Mouse (Mus musculus) forebrain, embryonic 14.5 days (tissue): Measurements from ENCODE around the gene Gm21992. TPM values are rescaled to one million over a fixed set of nuclear protein-coding genes. Genes with fewer than 3 reads are reported as not detected.
A peak's percentile ranks its signal among the peaks of the same experiment; 100 is the strongest.

Experiments used
- ATAC-seq: fragments of 200-750 bp; cut with Nextera tagmentation; 2 replicates; pipeline ENCODE4 v1.8.0; 2017; ENCODE audit warnings: mild to moderate bottlenecking, moderate library complexity
- DNase-seq: peaks from one replicate; pipeline ENCODE4 v3.0.0-alpha.2; 2015; ENCODE audit warnings: low spot score
- H3K27ac ChIP-seq: fragments of 300-500 bp; sonication (generic); 2 replicates; pipeline ENCODE4 v1.5.1; 2014; ENCODE audit warnings: low read depth, mild to moderate bottlenecking, control low read depth, low read length, moderate library complexity
- H3K27me3 ChIP-seq: fragments of 300-500 bp; sonication (generic); replicated peaks from 2 replicates; pipeline ENCODE4 v1.6.1; 2014; ENCODE audit warnings: low read length, control low read depth, mixed read lengths; ENCODE audit not compliant: control insufficient read depth, insufficient read depth
- H3K36me3 ChIP-seq: fragments of 300-500 bp; sonication (generic); 2 replicates; pipeline ENCODE4 v1.6.1; 2014; ENCODE audit warnings: low read length, control low read depth; ENCODE audit not compliant: control insufficient read depth, insufficient read depth
- H3K4me1 ChIP-seq: fragments of 300-500 bp; sonication (generic); 2 replicates; pipeline ENCODE4 v1.6.1; 2014; ENCODE audit warnings: antibody characterized with exemption, low read length, control low read depth; ENCODE audit not compliant: control insufficient read depth, insufficient read depth
- H3K4me2 ChIP-seq: fragments of 300-500 bp; sonication (generic); 2 replicates; pipeline ENCODE4 v1.6.1; 2014; ENCODE audit warnings: mild to moderate bottlenecking, control low read depth, low read length
- H3K4me3 ChIP-seq: fragments of 300-500 bp; sonication (generic); 2 replicates; pipeline ENCODE4 v1.5.1; 2014; ENCODE audit warnings: low read depth, low read length, control low read depth
- H3K9ac ChIP-seq: fragments of 300-500 bp; sonication (generic); 2 replicates; pipeline ENCODE4 v1.6.1; 2014; ENCODE audit warnings: mild to moderate bottlenecking, low read length, control low read depth, moderate library complexity
- H3K9me3 ChIP-seq: fragments of 300-500 bp; sonication (generic); replicated peaks from 2 replicates; pipeline ENCODE4 v1.6.1; 2016; ENCODE audit warnings: low read length, control low read depth, mixed read lengths; ENCODE audit not compliant: control insufficient read depth
- WGBS: fragments of 180-500 bp; shearing (Covaris S2); extraction: QIAGEN DNeasy Blood & Tissue Kit; methylation state at CpG from one replicate; pipeline ENCODE4 v1.1.7; 2014; 5-methylcytosine and 5-hydroxymethylcytosine counted together
- polyA plus RNA-seq: library from polyadenylated mRNA; unstranded; fragments of >200 nt; fragmentation: Nextera tagmentation; extraction: Ambion mirVana; gene quantifications from 2 replicates; pipeline ENCODE4 v1.2.1, GENCODE M21; 2014

Gene Gm21992
- polyA plus RNA-seq, 1 experiment from 2014 or later: 9.4 TPM

DNA sequence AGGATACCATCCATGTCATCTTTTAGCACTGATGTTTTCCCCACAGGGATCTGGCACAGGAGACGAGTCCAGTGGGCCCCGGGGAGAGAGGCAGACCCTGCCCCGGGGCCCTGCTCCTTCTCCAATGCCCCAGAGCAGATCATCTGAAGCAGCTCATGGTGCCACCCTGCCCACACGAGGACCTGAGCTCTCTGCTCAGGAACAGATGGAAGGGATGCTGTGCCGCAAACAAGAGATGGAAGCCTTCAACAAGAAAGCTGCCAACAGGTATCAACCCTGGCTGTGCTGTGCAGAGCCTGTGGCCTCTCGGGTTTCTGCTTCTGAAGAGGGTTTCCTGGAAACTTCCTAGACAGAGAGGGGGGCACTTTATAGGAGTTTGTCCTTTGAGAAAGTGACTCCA, 61.4 kb downstream of the Gm21992 start:
- no peak for ATAC-seq
- no peak for DNase-seq
- WGBS: 86% methylated on average over 6 of the region's 6 CpGs

DNA sequence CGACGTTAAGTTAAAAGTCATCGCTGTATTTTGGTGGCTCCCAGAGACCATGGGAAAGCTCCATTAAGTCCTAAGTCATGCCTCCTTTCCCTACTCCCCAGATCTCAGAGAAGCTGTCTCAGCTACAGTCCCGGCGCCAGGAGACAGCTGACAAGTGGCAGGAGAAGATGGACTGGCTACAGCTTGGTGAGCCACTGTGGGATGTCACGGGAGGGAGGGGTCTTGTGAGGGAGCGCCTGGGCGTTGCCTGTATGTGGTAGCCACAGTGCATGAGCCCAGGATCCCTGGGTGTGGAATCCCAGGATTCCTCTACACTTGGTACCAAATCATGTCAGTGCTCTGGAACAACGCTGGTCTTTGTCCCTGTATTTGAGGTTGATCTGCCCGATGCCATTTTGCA, 62.9 kb downstream of the Gm21992 start:
- H3K27me3 ChIP-seq: no peaks in the 10 kb centered on the region
- H3K36me3 ChIP-seq: peaks cover 93% of the 10 kb centered on the region
- no peak overlapping the region for H3K4me3 ChIP-seq
- ATAC-seq: no peak
- no peak for DNase-seq
- no peak overlapping the region for H3K27ac ChIP-seq
- H3K4me2 ChIP-seq: no peak overlapping the region
- no peaks in the 10 kb centered on the region for H3K4me1 ChIP-seq
- H3K9ac ChIP-seq: no peak overlapping the region
- no peaks in the 10 kb centered on the region for H3K9me3 ChIP-seq
- WGBS: 89% methylated on average over 10 of the region's 10 CpGs

More for the DNA sequence above, 61.4 kb downstream of the Gm21992 start:
- no peak overlapping the region for H3K27ac ChIP-seq
- H3K9ac ChIP-seq: no peak overlapping the region
- no peaks in the 10 kb centered on the region for H3K9me3 ChIP-seq
- no peak overlapping the region for H3K4me3 ChIP-seq
- no peaks in the 10 kb centered on the region for H3K4me1 ChIP-seq
- no peaks in the 10 kb centered on the region for H3K27me3 ChIP-seq
- H3K4me2 ChIP-seq: no peak overlapping the region
- peaks cover 80% of the 10 kb centered on the region for H3K36me3 ChIP-seq

DNA sequence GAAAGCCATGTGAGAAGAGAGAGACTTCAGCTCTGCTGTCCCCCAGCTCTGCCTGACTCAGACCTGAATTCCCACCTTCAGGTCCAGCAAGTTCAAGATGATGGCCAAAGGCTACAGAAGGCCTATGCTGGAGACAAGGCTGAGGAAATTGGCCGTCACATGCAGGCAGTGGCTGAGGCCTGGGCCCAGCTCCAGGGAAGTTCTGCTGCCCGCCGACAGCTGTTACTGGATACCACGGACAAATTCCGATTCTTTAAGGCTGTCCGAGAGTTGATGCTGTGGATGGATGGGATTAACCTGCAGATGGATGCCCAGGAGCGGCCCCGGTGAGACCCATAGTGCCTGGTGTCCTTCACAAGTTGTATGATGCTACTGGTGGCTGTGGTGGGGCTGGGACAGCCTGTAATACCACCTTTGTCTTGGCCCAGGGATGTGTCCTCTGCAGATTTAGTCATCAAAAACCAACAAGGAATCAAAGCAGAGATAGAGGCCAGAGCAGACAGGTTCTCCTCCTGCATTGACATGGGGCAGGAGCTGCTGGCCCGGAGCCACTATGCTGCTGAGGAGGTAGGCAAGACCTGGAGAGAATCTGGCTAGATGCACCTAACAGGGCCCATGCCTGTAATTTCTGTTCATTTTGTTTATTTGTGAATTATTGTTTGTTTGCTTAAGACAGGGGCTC, 63.6 kb downstream of the Gm21992 start:
- ATAC-seq (no peak), DNase-seq (no peak)
- H3K27ac ChIP-seq: no peak overlapping the region
- no peaks in the 10 kb centered on the region for H3K4me1 ChIP-seq
- H3K9ac ChIP-seq: no peak overlapping the region
- H3K4me2 ChIP-seq: no peak overlapping the region
- H3K9me3 ChIP-seq: no peaks in the 10 kb centered on the region
- WGBS: 89% methylated on average over 9 of the region's 9 CpGs
- H3K4me3 ChIP-seq: no peak overlapping the region
- peaks cover 90% of the 10 kb centered on the region for H3K36me3 ChIP-seq
- no peaks in the 10 kb centered on the region for H3K27me3 ChIP-seq

DNA sequence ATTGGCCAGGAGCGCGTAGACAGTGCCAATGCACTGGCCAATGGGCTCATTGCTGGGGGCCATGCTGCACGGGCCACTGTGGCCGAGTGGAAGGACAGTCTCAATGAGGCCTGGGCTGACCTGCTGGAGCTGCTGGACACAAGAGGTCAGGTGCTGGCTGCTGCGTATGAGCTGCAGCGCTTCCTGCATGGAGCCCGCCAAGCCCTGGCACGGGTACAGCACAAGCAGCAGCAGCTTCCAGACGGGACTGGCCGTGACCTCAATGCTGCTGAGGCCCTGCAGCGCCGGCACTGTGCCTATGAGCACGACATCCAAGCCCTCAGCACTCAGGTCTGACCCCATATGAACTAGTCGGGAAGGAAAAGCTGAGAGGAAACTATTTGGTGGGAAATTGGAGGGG, 64.8 kb downstream of the Gm21992 start:
- no peak overlapping the region for H3K4me2 ChIP-seq
- DNase-seq (no peak), ATAC-seq (no peak)
- H3K4me3 ChIP-seq: no peak overlapping the region
- H3K9me3 ChIP-seq: no peaks in the 10 kb centered on the region
- no peaks in the 10 kb centered on the region for H3K27me3 ChIP-seq
- no peak overlapping the region for H3K27ac ChIP-seq
- WGBS: 89% methylated on average over 14 of the region's 14 CpGs
- no peak overlapping the region for H3K9ac ChIP-seq
- no peaks in the 10 kb centered on the region for H3K4me1 ChIP-seq
- peaks cover 93% of the 10 kb centered on the region for H3K36me3 ChIP-seq

DNA sequence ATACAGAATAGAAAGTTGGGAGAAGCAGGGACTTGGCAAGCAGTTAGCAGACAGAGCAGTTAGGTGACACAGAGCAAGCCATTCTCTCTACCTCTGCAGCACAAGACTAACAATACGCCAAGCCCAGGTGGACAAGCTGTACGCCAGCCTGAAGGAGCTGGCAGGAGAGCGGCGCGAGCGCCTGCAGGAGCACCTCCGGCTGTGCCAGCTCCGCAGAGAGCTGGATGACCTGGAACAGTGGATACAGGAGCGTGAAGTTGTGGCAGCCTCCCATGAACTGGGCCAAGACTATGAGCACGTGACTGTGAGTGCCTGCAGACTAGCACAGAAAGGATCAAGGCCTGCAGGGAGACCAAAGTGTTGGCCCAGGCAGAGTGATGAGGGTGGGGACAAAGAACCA, 65.7 kb downstream of the Gm21992 start:
- no peak for ATAC-seq
- 91% methylated on average over 10 of the region's 10 CpGs for WGBS

DNA sequence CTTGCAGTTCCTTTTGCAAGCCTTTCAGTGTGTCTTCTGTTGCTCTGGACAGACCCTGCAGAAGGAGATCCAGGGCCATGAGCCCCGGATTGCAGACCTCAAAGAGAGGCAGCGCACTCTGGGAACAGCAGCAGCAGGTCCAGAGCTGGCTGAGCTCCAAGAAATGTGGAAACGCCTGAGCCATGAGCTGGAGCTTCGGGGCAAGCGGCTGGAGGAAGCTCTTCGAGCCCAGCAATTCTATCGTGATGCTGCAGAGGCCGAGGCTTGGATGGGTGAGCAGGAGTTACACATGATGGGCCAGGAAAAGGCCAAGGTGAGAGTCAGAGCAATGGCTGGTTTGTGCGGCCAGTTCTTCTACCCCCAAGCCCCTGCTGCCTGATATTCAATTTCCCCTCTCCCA, 66.4 kb downstream of the Gm21992 start:
- Histone ChIP-seq H3K36me3 (peaks cover 93% of the 10 kb centered on the region), H3K4me3 (no peak overlapping the region), H3K27ac (no peak overlapping the region), H3K4me2 (no peak overlapping the region), H3K9ac (no peak overlapping the region), H3K9me3 (no peaks in the 10 kb centered on the region), H3K4me1 (no peaks in the 10 kb centered on the region), H3K27me3 (no peaks in the 10 kb centered on the region)
- ATAC-seq: no peak
- peak; percentile 44 for DNase-seq
- 60% methylated on average over 9 of the region's 9 CpGs for WGBS

More for the DNA sequence above, 65.7 kb downstream of the Gm21992 start:
- Histone ChIP-seq H3K9me3 (no peaks in the 10 kb centered on the region), H3K27me3 (no peaks in the 10 kb centered on the region), H3K27ac (no peak overlapping the region), H3K4me2 (no peak overlapping the region), H3K36me3 (peaks cover 93% of the 10 kb centered on the region), H3K4me1 (no peaks in the 10 kb centered on the region), H3K9ac (no peak overlapping the region), H3K4me3 (no peak overlapping the region)
- DNase-seq: no peak

DNA sequence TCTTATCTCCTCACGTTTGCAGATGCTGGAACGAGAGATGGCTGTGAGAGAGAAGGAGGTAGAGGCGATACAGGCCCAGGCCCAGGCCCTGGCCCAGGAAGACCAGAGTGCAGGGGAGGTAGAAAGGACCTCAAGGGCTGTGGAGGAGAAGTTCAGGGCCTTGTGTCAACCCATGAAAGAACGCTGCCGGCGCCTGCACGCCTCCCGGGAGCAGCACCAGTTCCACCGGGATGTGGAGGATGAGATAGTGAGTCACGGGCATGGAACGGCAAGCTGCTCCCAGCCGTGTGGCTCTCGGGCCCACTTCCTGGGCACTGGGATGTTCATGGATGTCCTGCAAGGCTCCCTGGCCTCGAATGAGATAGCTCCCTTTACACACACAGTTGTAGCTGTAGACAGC, 67.4 kb downstream of the Gm21992 start:
- DNase-seq (no peak), ATAC-seq (no peak)
- H3K9ac ChIP-seq: no peak overlapping the region
- WGBS: 83% methylated on average over 14 of the region's 14 CpGs
- H3K9me3 ChIP-seq: no peaks in the 10 kb centered on the region
- no peak overlapping the region for H3K27ac ChIP-seq
- no peaks in the 10 kb centered on the region for H3K4me1 ChIP-seq
- peaks cover 93% of the 10 kb centered on the region for H3K36me3 ChIP-seq
- no peaks in the 10 kb centered on the region for H3K27me3 ChIP-seq
- H3K4me3 ChIP-seq: no peak overlapping the region
- no peak overlapping the region for H3K4me2 ChIP-seq

DNA sequence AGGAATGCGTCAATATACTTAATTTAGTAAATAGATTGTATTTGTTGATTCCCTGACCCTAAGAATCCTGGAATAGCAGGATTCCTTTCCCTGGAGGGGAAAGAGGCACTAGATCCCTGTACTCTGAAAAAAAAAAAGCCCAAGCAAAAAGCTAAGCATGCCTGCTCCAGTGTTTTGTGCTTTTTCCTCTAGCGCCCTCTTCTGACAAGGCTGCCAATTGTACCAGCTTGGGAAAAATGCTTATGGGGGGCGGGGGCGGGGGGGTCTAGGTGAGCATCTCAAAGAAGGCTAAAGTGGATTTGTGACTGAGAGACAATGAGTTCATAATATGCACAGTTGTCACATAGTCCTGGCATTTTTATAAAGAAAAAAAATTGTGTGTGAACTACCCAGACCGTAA, 67.9 kb downstream of the Gm21992 start:
- Histone ChIP-seq H3K4me3 (no peak overlapping the region), H3K9ac (no peak overlapping the region), H3K4me2 (no peak overlapping the region), H3K27ac (no peak overlapping the region), H3K9me3 (no peaks in the 10 kb centered on the region), H3K27me3 (no peaks in the 10 kb centered on the region), H3K4me1 (no peaks in the 10 kb centered on the region), H3K36me3 (peaks cover 92% of the 10 kb centered on the region)
- peak; percentile 70 for DNase-seq
- 35% methylated on average over 5 of the region's 5 CpGs for WGBS
- ATAC-seq: no peak

DNA sequence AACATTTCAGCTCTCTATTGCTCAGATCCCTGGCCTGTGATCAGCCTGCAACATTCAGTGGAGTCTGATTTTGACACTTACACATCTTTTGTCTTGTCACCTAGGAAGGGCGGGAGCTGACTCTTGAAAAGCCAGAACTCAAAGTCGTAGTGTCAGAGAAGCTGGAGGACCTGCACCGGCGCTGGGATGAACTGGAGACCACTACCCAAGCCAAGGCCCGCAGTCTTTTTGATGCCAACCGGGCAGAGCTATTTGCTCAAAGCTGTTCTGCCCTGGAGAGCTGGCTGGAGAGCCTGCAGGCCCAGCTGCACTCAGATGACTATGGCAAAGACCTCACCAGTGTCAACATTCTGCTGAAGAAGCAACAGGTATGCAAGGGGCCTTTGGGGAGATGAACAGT, 69.2 kb downstream of the Gm21992 start:
- ATAC-seq: no peak
- no peak for DNase-seq
- WGBS: 92% methylated on average over 6 of the region's 6 CpGs

More for the DNA sequence above, 69.2 kb downstream of the Gm21992 start:
- Histone ChIP-seq H3K27ac (no peak overlapping the region), H3K27me3 (no peaks in the 10 kb centered on the region), H3K36me3 (peaks cover 92% of the 10 kb centered on the region), H3K4me3 (no peak overlapping the region), H3K9ac (no peak overlapping the region), H3K4me2 (no peak overlapping the region), H3K9me3 (no peaks in the 10 kb centered on the region), H3K4me1 (no peaks in the 10 kb centered on the region)
